Mouse (Mus musculus) neutrophil, adult 5-6 weeks (primary cell): ENCODE measurements around the gene Gpatch2. TPM values are rescaled to one million over a fixed set of nuclear protein-coding genes. Genes with fewer than 3 reads are reported as not detected.

Experiments
- ATAC-seq: fragments of 151-379, 151-347 bp; 2 replicates; pipeline ENCODE4 v1.8.0; 2017; ENCODE audit warnings: mild to moderate bottlenecking, moderate TSS enrichment; ENCODE audit not compliant: insufficient number of reproducible peaks, poor library complexity, low FRiP score, severe bottlenecking; ENCODE audit errors: extremely low read depth
- total RNA-seq: library from RNA; stranded (forward); fragments of 200-1000 nt; gene quantifications from 2 replicates; pipeline ENCODE4 v1.2.3, GENCODE M21; 2017

Gpatch2 gene
- total RNA-seq, 1 experiment from 2014 or later: 35.3 TPM

DNA sequence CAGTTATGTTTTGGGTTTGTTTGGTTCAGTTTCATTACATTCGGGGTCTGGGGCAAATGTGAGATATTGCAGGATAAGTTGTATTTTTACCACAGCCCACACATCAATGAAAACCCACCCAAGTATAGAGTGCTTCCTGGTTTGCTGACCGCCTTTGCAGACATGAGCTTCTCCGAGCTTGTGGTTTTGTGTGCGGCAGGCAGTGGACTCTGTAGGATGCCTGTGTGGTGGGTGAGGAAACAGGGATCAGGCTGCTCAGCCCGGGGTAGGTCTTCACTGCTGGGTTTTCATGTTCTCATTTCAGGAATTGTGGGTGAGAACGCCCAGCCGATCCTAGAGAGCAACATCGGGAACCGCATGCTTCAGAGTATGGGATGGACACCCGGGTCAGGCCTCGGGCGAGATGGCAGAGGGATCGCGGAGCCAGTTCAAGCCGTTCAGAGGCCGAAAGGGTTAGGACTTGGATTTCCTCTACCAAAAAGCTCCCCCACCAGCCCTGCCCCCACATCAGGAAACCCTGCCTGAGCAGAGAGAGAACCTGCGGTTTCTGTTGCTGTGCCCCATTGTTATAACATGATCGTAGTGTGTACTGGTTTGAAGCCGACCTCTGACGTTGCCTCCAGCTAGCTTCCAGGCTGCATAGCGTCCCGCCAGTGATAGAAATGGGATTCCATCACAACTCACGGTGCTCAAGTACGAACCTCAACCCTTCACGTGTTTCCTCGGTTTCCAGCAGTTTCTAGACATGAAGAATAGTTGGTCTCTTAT, 132.9 kb downstream of the Gpatch2 start:
- ATAC-seq: peak; percentile 65

GRCm38 (mm10) chr1:187348859-187349258, 133.6 kb downstream of the Gpatch2 start:
- ATAC-seq: 0 out of 2 replicates have a peak, but pooled peaks have one; percentile 4

DNA sequence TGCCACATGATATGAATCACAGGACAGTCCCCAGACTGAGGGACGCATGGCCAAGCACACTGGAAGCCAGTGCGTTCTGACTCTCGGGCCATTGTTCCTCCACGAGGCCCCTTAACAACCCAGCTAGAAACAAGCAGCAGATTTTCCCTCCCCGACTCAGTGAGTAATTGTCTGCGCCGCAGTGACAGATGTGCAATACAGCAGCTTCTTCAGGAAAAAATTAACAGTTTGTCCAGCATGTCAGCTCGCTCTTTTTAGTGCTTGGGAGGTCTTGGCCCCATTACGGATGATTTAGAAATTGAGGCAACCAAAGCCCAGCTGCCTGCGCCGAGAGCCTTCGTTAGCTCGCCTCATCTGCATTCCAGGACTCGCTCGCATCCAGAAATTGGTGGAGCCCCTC, 140.9 kb downstream of the Gpatch2 start:
- no peak for ATAC-seq

GRCm38 (mm10) chr1:187356904-187357303, 141.6 kb downstream of the Gpatch2 start:
- ATAC-seq: no peak

GRCm38 (mm10) chr1:187360240-187360639, 144.9 kb downstream of the Gpatch2 start:
- ATAC-seq: no peak

GRCm38 (mm10) chr1:187362536-187362935, 147.2 kb downstream of the Gpatch2 start:
- ATAC-seq: no peak

GRCm38 (mm10) chr1:187365424-187365823, 150.1 kb downstream of the Gpatch2 start:
- ATAC-seq: no peak

DNA sequence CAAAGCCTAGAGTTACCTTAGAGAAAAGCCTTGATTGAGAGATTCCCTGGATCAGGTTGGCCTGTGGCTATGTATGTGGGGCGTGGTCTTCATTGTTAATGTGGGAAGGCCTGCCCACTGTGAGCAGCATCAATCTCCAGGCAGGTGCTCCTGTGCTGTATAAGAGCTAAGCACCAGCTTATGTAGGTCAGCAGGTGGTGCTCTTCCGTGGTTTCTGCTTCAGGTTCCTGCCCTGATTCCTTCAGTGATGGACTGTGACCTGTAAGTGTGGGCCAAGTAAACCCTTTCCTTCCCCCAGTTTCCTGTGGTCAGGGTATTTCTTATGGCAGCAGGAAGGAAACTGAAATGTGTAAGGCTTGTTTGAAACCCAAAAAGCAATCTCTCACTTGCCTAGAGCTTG, 151.5 kb downstream of the Gpatch2 start:
- ATAC-seq: peak; percentile 86

GRCm38 (mm10) chr1:187369049-187369448, 153.7 kb downstream of the Gpatch2 start:
- peak; percentile 75 for ATAC-seq

DNA sequence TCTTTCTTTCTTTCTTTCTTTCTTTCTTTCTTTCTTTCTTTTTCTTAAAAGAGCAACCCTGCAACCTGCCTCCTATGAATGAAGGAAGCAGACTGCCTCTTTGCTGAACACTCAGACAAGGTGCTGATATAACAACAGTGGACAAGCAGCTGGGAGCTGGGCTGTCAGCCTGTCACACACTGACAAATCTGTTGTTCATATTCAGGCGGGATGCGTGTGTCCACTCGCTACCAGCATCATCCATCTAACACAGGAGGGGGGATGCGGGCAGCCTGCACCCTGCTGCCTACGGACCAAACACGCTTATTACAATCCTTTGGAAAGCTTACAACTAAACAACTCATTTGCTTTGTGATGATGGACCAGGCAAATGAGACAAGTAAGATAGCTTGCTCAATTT, 158.2 kb downstream of the Gpatch2 start:
- ATAC-seq: no peak

GRCm38 (mm10) chr1:187374418-187374817, 159.1 kb downstream of the Gpatch2 start:
- no peak for ATAC-seq

GRCm38 (mm10) chr1:187376946-187377671, 161.8 kb downstream of the Gpatch2 start:
- ATAC-seq: peak; percentile 73

GRCm38 (mm10) chr1:187377865-187378524, 162.7 kb downstream of the Gpatch2 start:
- peak; percentile 76 for ATAC-seq

DNA sequence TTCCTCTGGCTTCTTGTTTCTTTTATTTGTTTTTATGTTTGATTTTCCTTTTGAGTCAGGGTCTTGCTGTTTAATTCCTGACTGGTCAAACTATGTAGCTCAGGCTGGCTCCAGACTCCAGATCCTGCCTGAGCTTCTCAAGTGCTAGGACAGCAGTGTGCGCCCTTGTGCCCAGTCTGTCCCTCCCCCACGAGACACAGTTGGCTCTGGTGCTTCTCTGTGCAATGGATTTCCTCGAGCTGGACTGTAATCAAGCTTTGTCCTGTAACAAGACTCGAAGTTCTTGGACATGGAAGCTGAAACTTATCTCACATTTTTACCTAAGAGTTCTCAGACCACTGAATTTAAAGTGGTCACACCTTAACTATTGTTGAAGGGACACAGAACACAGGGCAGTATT, 174.2 kb downstream of the Gpatch2 start:
- no peak for ATAC-seq

- no peak for ATAC-seq
These were observed 185.5 kb downstream of the Gpatch2 start for GRCm38 (mm10) chr1:187400834-187401233.

Other genes with a start within 250 kb of the Gpatch2 start
- gene D1Pas1, start 248.1 kb upstream of the Gpatch2 start, total RNA-seq: 0.12 TPM in 1 of 2 replicates, not detected in the other
- gene Spata17, start within 50 bp of the Gpatch2 start, total RNA-seq: not detected in 2 replicates